Mouse (Mus musculus): ENCODE data around the gene Ass1. TPM values are rescaled to one million over a fixed set of nuclear protein-coding genes. Genes with fewer than 3 reads are reported as not detected.

Gene Ass1
- total RNA-seq, 2 experiments from 2014 or later = 27.5 to 27.7 TPM

DNA sequence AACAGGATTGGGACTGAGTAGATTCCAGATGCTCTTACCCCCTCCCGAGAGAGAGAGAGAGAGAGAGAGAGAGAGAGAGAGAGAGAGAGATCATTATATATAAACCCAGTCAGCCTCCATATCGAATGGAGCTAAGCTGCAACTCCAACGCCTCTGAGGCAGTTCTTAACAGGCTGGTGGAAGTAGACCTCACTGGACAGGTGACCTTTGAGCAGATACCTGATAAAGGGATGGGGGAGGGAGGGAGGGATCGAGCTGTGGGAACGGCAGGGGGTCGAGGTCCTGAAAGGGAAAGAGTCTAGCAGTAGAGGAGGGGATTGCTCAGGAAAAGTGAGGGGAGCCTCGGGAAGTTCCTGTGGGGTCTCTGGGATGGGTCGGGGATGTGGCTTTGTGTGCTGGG is 8.0 kb upstream of the Ass1 start:
- DNase-seq (ENCODE audit: low spot score in 2 of 2) = no peak
- Histone ChIP-seq H3K27ac (no peak overlapping the region), H3K4me3 (no peak overlapping the region)
- no peak for TF ChIP-seq CTCF (conservative IDR thresholded peaks at IDR 0.05)

GRCm38 (mm10) chr2:31463253-31463652 is 6.8 kb upstream of the Ass1 start:
- Histone ChIP-seq H3K27ac (no peak overlapping the region), H3K4me3 (no peak overlapping the region)
- no peak for TF ChIP-seq CTCF (conservative IDR thresholded peaks at IDR 0.05)
- DNase-seq (ENCODE audit: low spot score in 2 of 2) = no peak

- DNase-seq (ENCODE audit: low spot score in 2 of 2) = no peak
Observed at GRCm38 (mm10) chr2:31463696-31464528, 6.1 kb upstream of the Ass1 start.

DNA sequence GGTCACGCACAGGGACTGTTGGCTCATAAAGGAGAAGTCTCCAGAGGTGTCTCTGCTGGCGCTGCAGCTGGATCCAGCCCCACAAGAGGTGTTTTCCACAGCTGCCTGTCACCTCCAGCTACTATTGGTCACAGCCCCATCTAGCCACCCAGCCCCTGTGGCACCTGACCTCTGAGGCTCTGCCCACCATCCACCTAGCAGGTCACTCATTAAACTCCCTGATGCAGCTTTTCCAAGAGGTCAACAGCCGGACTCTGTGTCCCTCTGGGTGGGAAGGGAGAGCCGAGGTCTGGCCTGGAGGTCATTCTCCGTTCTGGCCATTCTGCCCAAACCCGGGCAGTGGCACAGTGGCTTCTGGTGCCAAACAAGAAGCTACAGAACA is 5.5 kb upstream of the Ass1 start:
- Histone ChIP-seq H3K27ac (no peak overlapping the region), H3K4me3 (no peak overlapping the region)
- TF ChIP-seq CTCF (conservative IDR thresholded peaks at IDR 0.05) = no peak
- DNase-seq (ENCODE audit: low spot score in 2 of 2) = no peak

More at GRCm38 (mm10) chr2:31463696-31464528, 6.1 kb upstream of the Ass1 start:
- Histone ChIP-seq H3K4me3 (no peak overlapping the region), H3K27ac (no peak overlapping the region)
- no peak for TF ChIP-seq CTCF (conservative IDR thresholded peaks at IDR 0.05)

DNA sequence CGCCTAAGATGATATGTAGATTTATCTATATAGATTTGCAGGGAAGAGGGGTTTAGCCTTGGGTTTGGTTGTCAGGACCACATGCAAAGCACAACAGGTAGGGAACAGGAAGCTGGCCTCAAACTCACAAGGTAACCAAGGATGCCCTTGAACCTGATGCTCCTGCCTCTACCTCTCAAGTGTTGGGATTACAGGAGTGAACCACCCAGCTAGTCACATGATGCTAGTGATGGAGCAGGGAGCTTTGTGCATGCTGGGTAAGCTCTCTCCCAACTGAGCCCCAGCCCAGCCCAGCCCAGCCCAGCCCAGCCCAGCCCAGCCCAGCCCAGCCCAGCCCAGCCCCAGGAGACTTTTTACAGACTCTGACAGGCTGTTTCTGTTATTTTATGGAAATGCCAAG is 2.5 kb upstream of the Ass1 start:
- H3K27ac ChIP-seq = no peak overlapping the region
- DNase-seq (ENCODE audit: low spot score in 2 of 2) = no peak
- no peak for TF ChIP-seq CTCF (conservative IDR thresholded peaks at IDR 0.05)
- no peak overlapping the region for H3K4me3 ChIP-seq

GRCm38 (mm10) chr2:31468857-31469256 is 1.1 kb upstream of the Ass1 start:
- no peak for DNase-seq (ENCODE audit: low spot score in 2 of 2)
- Histone ChIP-seq H3K27ac (no peak overlapping the region), H3K4me3 (no peak overlapping the region)
- TF ChIP-seq CTCF (conservative IDR thresholded peaks at IDR 0.05) = no peak

DNA sequence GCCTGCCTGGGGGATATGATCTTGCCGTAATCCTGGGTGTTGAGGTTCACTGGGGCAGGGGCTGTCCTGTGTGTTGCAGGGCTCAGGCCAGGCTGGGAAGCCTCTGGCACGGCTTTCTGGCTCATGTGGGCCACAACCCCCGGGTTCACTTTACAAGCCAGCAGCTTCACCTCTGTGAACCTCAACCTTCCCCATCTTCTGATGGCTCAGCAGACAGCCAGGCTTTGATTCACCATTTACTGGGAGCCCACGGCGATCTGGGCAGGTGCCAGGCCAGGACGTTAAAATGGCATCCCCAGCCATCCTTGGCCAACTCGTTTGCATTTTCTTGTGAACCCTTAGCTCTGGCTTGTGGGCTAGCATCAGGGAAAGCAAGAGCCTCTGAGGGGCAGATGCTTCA is 527 bp upstream of the Ass1 start:
- Histone ChIP-seq H3K27ac (peak overlapping the region; percentile 15; the same call in 1 of the 2 replicates), H3K4me3 (peak overlapping the region; percentile 61)
- no peak for DNase-seq (ENCODE audit: low spot score in 2 of 2)
- no peak for TF ChIP-seq CTCF (conservative IDR thresholded peaks at IDR 0.05)

- Histone ChIP-seq H3K27ac (peak overlapping the region; percentile 73), H3K4me3 (peak overlapping the region; percentile 61)
- DNase-seq (ENCODE audit: low spot score in 2 of 2) = no peak
- TF ChIP-seq CTCF (conservative IDR thresholded peaks at IDR 0.05) = no peak
Observed at GRCm38 (mm10) chr2:31470683-31471385, 827 bp downstream of the Ass1 start.

- Histone ChIP-seq H3K4me3 (no peak overlapping the region), H3K27ac (no peak overlapping the region)
- no peak for TF ChIP-seq CTCF (conservative IDR thresholded peaks at IDR 0.05)
- no peak for DNase-seq (ENCODE audit: low spot score in 2 of 2)
Observed at GRCm38 (mm10) chr2:31471611-31472010, 1.6 kb downstream of the Ass1 start.

DNA sequence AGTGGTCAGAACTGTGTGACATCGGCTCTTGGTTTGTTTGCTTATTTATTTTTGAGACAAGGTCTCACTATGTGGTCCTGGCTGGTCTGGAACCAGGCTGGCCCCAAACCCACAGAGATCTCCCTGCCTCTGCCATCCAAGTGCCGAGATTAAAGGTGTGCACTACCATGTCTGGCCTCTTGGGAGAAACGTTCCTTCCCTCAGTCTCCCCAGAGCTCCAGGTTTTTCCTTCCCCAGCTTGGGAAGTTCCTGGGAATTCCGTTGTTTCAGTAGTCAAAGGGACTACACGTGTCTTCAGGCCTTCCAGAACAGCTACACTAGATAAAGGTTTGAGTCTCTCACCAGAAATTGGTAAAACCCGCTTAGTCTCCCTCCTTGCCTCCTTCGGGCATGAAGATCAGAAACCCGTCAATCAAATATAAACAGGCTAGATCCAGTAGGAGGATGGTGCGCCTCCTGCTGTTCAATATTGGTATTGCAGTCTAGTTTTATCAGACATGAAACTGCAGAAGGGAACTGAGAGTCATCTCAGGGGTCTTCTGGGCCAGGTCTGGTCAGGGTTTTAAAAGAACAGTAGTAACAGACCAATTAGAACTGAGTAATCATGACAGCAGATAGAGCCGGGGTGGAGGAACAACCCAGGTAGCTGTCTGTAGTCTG is 2.5 kb downstream of the Ass1 start:
- DNase-seq (ENCODE audit: low spot score in 2 of 2) = peak in 1 of 2 experiments; percentile 65
- H3K4me3 ChIP-seq = no peak overlapping the region
- H3K27ac ChIP-seq = no peak overlapping the region
- TF ChIP-seq CTCF (conservative IDR thresholded peaks at IDR 0.05) = peak; percentile 91

GRCm38 (mm10) chr2:31473941-31474340 is 3.9 kb downstream of the Ass1 start:
- peak; percentile 70 for TF ChIP-seq CTCF (conservative IDR thresholded peaks at IDR 0.05)
- Histone ChIP-seq H3K4me3 (no peak overlapping the region), H3K27ac (no peak overlapping the region)
- no peak for DNase-seq (ENCODE audit: low spot score in 2 of 2)

- no peak for TF ChIP-seq CTCF (conservative IDR thresholded peaks at IDR 0.05)
- no peak overlapping the region for H3K27ac ChIP-seq
- DNase-seq (ENCODE audit: low spot score in 2 of 2) = no peak
- no peak overlapping the region for H3K4me3 ChIP-seq
Observed at GRCm38 (mm10) chr2:31474686-31475085, 4.7 kb downstream of the Ass1 start.
